Mouse (Mus musculus): ENCODE measurements around the gene Pim1.
A peak's percentile ranks its signal among the peaks of the same experiment; 100 is the strongest.

The Pim1 gene

DNA sequence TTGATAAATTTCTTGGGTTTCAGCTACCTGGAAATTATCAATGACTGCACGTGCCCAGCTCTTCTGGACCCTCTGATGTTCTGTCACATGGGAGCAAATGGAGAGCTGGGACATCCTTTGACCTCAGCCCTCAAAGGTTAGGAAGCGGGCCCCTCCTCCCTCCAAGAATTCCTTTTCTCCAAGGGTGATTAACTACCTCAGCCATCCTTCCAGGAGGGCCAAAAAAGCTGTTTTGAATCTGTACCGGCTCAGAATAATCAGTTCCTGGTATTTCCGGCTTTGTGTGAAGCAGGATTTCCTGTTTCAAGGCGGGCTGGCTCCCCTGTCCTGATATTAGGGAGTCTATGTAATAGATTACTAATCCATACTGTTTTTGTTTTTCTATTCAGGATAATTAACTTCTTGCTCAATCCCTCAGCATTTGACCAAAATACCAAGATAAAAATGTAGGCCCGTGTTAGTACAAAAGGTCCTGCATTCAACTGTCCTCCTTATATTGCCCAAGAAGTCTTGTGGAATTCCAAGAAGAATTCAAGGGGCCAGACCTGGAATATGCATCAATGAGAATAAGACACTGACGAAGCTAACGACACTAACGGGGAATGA is 25.0 kb upstream of the Pim1 start:
- DNase-seq (ENCODE audit: low spot score) = peak; percentile 79

DNA sequence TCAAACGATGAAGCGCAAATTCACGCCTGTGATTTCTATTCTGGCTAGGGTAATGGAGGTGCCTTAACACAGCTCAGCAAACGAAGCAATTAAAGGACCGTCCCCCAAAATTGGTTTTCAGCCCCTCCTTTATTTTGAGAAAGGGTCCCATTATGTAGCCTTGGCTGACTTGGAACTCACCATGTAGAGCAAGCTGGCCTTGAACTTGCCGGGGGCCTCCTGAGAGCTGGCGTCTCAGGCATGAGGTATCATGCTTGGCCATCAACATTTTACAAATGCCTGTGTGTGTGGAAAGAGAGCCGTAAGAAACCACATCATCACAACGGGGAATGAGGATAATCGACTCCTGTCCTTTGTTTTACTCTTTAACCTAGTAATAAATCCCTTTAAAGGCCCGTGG is 23.5 kb upstream of the Pim1 start:
- no peak for DNase-seq (ENCODE audit: low spot score)

- no peak for DNase-seq (ENCODE audit: low spot score)
Measured at GRCm38 (mm10) chr17:29473466-29473865, 17.1 kb upstream of the Pim1 start.

DNA sequence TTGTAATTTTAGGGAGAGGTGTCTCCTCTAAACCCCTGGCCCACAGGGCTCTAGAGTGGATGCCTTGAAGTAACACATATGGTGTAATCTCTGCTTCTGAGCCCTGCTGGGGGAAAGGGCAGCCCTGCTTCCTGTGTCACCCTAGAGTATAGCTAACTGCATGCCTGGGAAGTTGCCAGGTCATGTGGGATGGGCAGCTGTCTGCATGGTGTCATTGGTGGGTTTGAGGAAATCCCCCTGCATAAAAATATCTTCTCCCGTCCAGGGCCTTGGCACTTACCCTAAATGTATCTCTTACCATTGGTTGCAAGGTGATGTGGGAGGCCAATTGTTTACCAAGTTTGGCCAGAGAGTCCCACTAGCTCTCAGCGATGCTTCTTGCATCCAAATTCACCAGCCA is 16.5 kb upstream of the Pim1 start:
- no peak for DNase-seq (ENCODE audit: low spot score)

- no peak for DNase-seq (ENCODE audit: low spot score)
Measured at GRCm38 (mm10) chr17:29475142-29475541, 15.4 kb upstream of the Pim1 start.

GRCm38 (mm10) chr17:29476461-29476860 is 14.1 kb upstream of the Pim1 start:
- DNase-seq (ENCODE audit: low spot score) = no peak

DNA sequence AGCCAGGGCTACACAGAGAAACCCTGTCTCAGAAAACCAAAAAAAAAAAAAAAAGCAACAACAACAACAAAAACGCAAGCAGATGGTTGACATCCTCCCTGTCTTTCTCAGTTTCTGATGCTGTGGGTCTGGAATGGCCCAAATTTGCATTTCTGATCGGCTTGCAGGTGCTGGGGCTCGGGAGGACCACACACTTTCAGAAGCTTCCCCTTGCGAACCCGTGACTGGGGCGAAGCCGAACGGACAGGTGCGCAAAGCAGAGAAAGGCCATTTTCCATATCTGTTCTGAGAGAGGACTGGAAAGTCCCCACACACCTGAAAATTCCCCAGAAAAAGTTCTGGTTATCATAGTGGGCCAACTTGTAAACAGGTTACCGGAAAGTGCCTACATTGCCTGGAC is 13.2 kb upstream of the Pim1 start:
- DNase-seq (ENCODE audit: low spot score) = no peak

- no peak for DNase-seq (ENCODE audit: low spot score)
Measured at GRCm38 (mm10) chr17:29478271-29478670, 12.3 kb upstream of the Pim1 start.

- no peak for DNase-seq (ENCODE audit: low spot score)
Measured at GRCm38 (mm10) chr17:29480256-29480655, 10.3 kb upstream of the Pim1 start.

DNA sequence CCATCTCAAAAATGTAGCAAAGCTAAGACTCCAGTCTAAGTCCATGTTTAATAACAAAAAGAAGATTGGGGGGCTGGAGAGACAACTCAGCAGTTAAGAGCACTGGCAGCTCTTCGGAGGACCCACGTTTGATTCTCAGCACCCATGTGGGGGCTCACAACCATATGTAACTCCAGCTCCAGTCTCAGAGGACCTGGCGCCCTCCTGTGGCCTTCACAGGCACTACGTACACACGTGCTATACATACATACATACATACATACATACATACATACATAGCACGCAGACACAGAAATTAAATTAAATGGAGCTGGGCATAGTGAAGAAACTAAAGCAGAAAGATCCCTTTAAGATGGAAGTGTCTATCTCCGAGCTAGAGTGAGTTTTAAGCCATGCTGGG is 7.9 kb upstream of the Pim1 start:
- no peak for DNase-seq (ENCODE audit: low spot score)

- DNase-seq (ENCODE audit: low spot score) = no peak
Measured at GRCm38 (mm10) chr17:29483282-29483681, 7.3 kb upstream of the Pim1 start.

DNA sequence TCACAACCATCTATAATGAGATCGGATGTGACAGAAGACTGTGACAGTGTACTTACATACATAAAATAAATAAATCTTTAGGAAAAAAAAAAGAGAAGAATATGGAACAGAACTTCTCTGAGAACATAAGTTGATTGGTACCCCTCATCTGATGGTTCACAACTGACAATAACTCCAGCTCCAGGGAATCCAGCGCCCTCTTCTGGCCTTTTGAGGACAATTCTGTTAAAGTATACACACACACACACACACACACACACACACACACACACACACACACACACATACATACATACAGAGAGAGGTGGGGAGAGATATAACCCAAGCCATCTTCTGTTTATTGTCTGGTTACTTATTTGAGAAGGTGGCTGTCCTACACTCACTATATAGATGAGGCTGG is 6.1 kb upstream of the Pim1 start:
- DNase-seq (ENCODE audit: low spot score) = no peak

GRCm38 (mm10) chr17:29485336-29486233 is 5.0 kb upstream of the Pim1 start:
- DNase-seq (ENCODE audit: low spot score) = no peak

- peak; percentile 82 for DNase-seq (ENCODE audit: low spot score)
Measured at GRCm38 (mm10) chr17:29488257-29488977, 2.1 kb upstream of the Pim1 start.

DNA sequence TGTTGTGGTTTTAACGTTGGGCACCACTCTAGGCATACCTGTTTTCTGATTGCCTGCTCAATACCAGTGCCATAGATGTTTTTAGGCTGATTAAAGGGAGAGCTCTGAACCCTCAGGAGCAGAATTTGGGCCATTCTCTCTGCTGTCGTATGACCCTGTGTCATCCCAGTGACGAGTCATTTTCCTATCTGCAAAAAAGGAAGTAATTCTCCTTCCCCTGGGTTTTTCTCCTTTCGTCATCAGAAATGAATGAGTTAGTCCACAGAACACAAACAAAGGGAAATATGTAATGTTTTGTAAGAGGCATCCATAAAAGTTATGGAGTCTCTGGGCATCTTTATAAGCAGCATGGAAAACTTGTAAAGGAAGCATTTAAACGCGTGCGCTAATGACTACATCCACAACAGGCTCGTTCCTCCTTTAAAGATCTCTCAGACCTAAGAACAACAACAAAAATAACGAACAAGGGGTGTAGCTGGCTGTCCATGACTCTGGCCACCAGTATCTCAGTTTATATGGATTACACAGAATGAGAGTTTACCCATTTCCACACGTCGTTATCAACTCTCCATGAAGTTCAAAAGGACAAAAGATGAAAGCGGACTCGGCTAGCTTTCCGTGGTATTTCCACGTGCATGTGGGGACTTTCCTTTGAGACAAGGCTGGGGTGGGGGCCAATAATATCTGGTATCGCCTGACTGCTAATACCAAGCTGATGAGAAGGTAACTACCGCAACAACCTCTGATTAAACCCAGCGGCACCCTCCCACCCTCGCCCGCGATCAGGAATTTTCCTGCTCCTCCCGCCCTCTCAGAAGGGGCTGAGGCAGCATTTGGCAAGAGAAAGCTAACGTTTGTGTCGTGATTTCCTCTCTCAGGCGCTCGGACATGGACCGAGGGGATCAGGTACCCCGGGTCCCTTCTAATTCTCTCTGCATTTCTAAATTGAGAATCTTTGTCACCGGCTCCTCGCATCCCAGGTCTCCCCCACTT is 1.3 kb upstream of the Pim1 start:
- DNase-seq (ENCODE audit: low spot score) = peak; percentile 57

DNA sequence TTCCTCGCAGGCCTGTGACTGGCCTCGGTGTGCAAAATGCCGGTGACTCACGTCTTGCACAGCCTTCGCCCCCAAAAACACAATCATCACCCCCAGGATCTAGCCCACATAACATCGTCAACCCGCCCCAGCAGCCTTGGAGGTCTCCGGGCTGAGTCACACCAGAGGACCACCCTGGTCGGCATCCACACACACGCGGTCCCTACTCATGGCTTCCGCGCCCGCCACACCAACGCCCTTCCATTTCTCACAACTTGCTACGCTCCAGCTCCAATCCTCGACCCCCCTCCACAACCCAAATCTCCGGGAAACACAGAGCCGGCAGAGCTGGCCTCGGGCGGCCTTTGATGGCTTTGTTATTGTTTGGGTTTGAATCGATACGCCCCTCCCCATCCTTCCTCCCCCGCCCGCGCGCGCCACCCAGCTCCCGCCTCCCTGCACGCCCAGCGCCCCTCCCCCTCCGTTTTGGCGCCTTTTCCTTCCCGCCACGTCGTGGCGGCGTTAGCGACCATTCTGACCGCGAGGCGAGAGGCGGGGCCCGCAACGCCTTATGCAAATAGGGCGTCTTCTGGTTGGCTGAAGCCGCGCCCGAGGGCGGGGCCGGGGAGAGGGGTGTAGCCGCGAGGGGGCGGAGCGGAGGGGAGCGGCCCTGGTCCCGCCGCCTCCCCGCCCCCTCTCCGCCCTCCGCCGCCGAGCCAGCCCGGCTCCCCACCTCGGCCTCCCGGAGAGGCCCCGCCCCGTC is 411 bp upstream of the Pim1 start:
- DNase-seq (ENCODE audit: low spot score) = peak; percentile 100

DNA sequence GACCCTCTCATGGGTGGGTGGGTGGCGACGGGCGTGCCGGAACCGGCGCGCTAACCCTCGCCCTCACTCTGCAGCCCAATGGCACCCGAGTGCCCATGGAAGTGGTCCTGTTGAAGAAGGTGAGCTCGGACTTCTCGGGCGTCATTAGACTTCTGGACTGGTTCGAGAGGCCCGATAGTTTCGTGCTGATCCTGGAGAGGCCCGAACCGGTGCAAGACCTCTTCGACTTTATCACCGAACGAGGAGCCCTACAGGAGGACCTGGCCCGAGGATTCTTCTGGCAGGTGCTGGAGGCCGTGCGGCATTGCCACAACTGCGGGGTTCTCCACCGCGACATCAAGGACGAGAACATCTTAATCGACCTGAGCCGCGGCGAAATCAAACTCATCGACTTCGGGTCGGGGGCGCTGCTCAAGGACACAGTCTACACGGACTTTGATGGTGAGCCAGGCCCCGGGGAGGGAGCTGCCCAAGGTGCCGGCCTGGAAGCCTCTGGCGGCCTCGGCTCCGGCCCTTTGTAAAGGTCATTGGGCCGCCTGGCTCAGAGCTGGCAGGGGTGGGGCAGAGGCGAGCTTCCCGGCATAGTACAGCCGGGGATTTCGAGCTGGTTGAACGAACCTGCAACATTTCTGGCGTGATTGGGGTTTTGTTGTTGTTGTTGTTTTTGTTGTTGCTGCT is 1.2 kb downstream of the Pim1 start:
- DNase-seq (ENCODE audit: low spot score) = peak; percentile 69

- peak; percentile 85 for DNase-seq (ENCODE audit: low spot score)
Measured at GRCm38 (mm10) chr17:29492269-29493191, 2.0 kb downstream of the Pim1 start.

DNA sequence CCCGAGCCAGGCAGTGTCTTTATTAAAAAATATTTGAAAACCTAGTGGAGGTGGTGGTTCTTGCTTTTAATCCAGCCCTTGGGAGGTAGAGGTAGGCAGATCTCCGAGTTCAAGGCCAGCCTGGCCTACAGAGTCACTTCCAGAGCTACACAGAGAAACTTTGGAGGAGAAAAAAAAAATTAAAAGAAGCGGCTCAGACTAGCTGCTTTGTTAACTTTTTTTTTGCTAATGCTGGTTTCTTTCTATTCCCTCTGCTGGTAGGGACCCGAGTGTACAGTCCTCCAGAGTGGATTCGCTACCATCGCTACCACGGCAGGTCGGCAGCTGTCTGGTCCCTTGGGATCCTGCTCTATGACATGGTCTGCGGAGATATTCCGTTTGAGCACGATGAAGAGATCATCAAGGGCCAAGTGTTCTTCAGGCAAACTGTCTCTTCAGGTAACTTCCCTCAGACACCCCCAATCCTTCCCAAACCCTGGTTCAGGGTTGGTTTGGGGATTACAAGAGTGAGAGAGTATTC is 3.0 kb downstream of the Pim1 start:
- DNase-seq (ENCODE audit: low spot score) = no peak
